Mouse (Mus musculus) embryonic facial prominence, embryonic 11.5 days (tissue): ENCODE measurements around the gene Gm11937. TPM values are rescaled to one million over a fixed set of nuclear protein-coding genes. Genes with fewer than 3 reads are reported as not detected.

Experiments
- ATAC-seq: fragments of 200-750 bp; cut with Nextera tagmentation; replicated peaks from 2 replicates; pipeline ENCODE4 v1.8.0; 2017; ENCODE audit warnings: low read depth; ENCODE audit not compliant: insufficient number of reproducible peaks, low FRiP score, low TSS enrichment
- DNase-seq: peaks from one replicate; pipeline ENCODE4 v3.0.0-alpha.2; 2015; ENCODE audit warnings: low spot score
- H3K27ac ChIP-seq: fragments of 300-500 bp; sonication (generic); replicated peaks from 2 replicates; pipeline ENCODE4 v1.5.1; 2014; ENCODE audit warnings: mild to moderate bottlenecking, low read depth, low read length, control low read depth
- H3K27me3 ChIP-seq: fragments of 300-500 bp; sonication (generic); 2 replicates; pipeline ENCODE4 v1.6.1; 2014; ENCODE audit warnings: mild to moderate bottlenecking, low read length, moderate library complexity, mixed read lengths; ENCODE audit not compliant: control insufficient read depth, insufficient read depth
- H3K36me3 ChIP-seq: fragments of 300-500 bp; sonication (generic); replicated peaks from 2 replicates; pipeline ENCODE4 v1.6.1; 2014; ENCODE audit warnings: low read depth, mild to moderate bottlenecking, low read length, moderate library complexity, mixed read lengths; ENCODE audit not compliant: control insufficient read depth, insufficient read depth
- H3K4me1 ChIP-seq: fragments of 300-500 bp; sonication (generic); 2 replicates; pipeline ENCODE4 v1.6.1; 2014; ENCODE audit warnings: low read length, mixed read lengths; ENCODE audit not compliant: control insufficient read depth, insufficient read depth
- H3K4me2 ChIP-seq: fragments of 300-500 bp; sonication (generic); 2 replicates; pipeline ENCODE4 v1.6.1; 2014; ENCODE audit warnings: low read depth, mild to moderate bottlenecking, control low read depth, low read length, moderate library complexity
- H3K4me3 ChIP-seq: fragments of 300-500 bp; sonication (generic); 2 replicates; pipeline ENCODE4 v1.5.1; 2014; ENCODE audit warnings: low read depth, low read length, control low read depth
- H3K9ac ChIP-seq: fragments of 300-500 bp; sonication (generic); replicated peaks from 2 replicates; pipeline ENCODE4 v1.6.1; 2014; ENCODE audit warnings: mild to moderate bottlenecking, control low read depth, low read length
- H3K9me3 ChIP-seq: fragments of 300-500 bp; sonication (generic); replicated peaks from 2 replicates; pipeline ENCODE4 v1.6.1; 2016; ENCODE audit warnings: mild to moderate bottlenecking, low read length, inconsistent platforms, mixed read lengths; ENCODE audit not compliant: control insufficient read depth
- WGBS: fragments of 180-500 bp; shearing (Covaris S2); extraction: QIAGEN DNeasy Blood & Tissue Kit; methylation state at CpG from one replicate; pipeline ENCODE4 v1.1.7; 2014; 5-methylcytosine and 5-hydroxymethylcytosine counted together
- polyA plus RNA-seq: library from polyadenylated mRNA; unstranded; fragments of >200 nt; fragmentation: Nextera tagmentation; extraction: Ambion mirVana; gene quantifications from 2 replicates; pipeline ENCODE4 v1.2.1, GENCODE M21; 2014

Gene Gm11937
- polyA plus RNA-seq, 1 experiment from 2014 or later = not detected

GRCm38 (mm10) chr11:99640926-99641325 is 30.9 kb upstream of the Gm11937 start:
- no peak overlapping the region for H3K27ac ChIP-seq
- WGBS = 20% methylated on average over 1 of the region's 1 CpGs
- no peaks in the 10 kb centered on the region for H3K36me3 ChIP-seq
- H3K9ac ChIP-seq = no peak overlapping the region
- DNase-seq = peak; percentile 32
- no peak for ATAC-seq
- no peaks in the 10 kb centered on the region for H3K9me3 ChIP-seq
- no peaks in the 10 kb centered on the region for H3K27me3 ChIP-seq
- H3K4me1 ChIP-seq = no peaks in the 10 kb centered on the region
- no peak overlapping the region for H3K4me3 ChIP-seq
- H3K4me2 ChIP-seq = no peak overlapping the region

- H3K27me3 ChIP-seq = no peaks in the 10 kb centered on the region
- ATAC-seq = no peak
- no peaks in the 10 kb centered on the region for H3K4me1 ChIP-seq
- H3K4me3 ChIP-seq = no peak overlapping the region
- no peaks in the 10 kb centered on the region for H3K36me3 ChIP-seq
- WGBS = 80% methylated on average over 1 of the region's 1 CpGs
- no peak for DNase-seq
- no peaks in the 10 kb centered on the region for H3K9me3 ChIP-seq
- no peak overlapping the region for H3K9ac ChIP-seq
- no peak overlapping the region for H3K4me2 ChIP-seq
- H3K27ac ChIP-seq = no peak overlapping the region
These were observed 27.1 kb upstream of the Gm11937 start for GRCm38 (mm10) chr11:99637086-99637485.

GRCm38 (mm10) chr11:99634653-99635134 is 24.7 kb upstream of the Gm11937 start, which contains the start of gene Krtap4-2:
Krtap4-2 (minus strand) TSS chr11:99635084.
- Histone ChIP-seq H3K9ac (no peak within 1 kb of the TSS), H3K27ac (no peak within 1 kb of the TSS), H3K9me3 (no peaks in the 10 kb centered on the region), H3K36me3 (no peaks in the 10 kb centered on the region), H3K4me3 (no peak within 1 kb of the TSS), H3K27me3 (no peaks in the 10 kb centered on the region), H3K4me2 (no peak within 1 kb of the TSS), H3K4me1 (no peaks in the 10 kb centered on the region)
- DNase-seq (no peak), ATAC-seq (no peak)
- 38% methylated on average over 8 of the region's 8 CpGs for WGBS

- no peak overlapping the region for H3K27ac ChIP-seq
- DNase-seq = no peak
- 60% methylated on average over 2 of the region's 2 CpGs for WGBS
- H3K9me3 ChIP-seq = no peaks in the 10 kb centered on the region
- H3K36me3 ChIP-seq = no peaks in the 10 kb centered on the region
- H3K4me3 ChIP-seq = no peak overlapping the region
- no peak overlapping the region for H3K9ac ChIP-seq
- ATAC-seq = no peak
- no peaks in the 10 kb centered on the region for H3K4me1 ChIP-seq
- H3K4me2 ChIP-seq = no peak overlapping the region
- no peaks in the 10 kb centered on the region for H3K27me3 ChIP-seq
These were observed 23.3 kb upstream of the Gm11937 start for GRCm38 (mm10) chr11:99633293-99633692.

GRCm38 (mm10) chr11:99630890-99631289 is 20.9 kb upstream of the Gm11937 start:
- H3K27ac ChIP-seq = no peak overlapping the region
- no peak overlapping the region for H3K9ac ChIP-seq
- no peak overlapping the region for H3K4me3 ChIP-seq
- H3K9me3 ChIP-seq = no peaks in the 10 kb centered on the region
- no peak overlapping the region for H3K4me2 ChIP-seq
- H3K27me3 ChIP-seq = no peaks in the 10 kb centered on the region
- no peak for DNase-seq
- ATAC-seq = no peak
- 88% methylated on average over 3 of the region's 3 CpGs for WGBS
- H3K36me3 ChIP-seq = no peaks in the 10 kb centered on the region
- no peaks in the 10 kb centered on the region for H3K4me1 ChIP-seq

GRCm38 (mm10) chr11:99628138-99628537 is 18.1 kb upstream of the Gm11937 start, which contains the start of gene Krtap4-1:
Krtap4-1 (minus strand) TSS chr11:99628238.
- no peaks in the 10 kb centered on the region for H3K27me3 ChIP-seq
- H3K9ac ChIP-seq = no peak within 1 kb of the TSS
- no peak within 1 kb of the TSS for H3K4me2 ChIP-seq
- H3K4me1 ChIP-seq = no peaks in the 10 kb centered on the region
- H3K27ac ChIP-seq = no peak within 1 kb of the TSS
- DNase-seq (no peak), ATAC-seq (no peak)
- H3K9me3 ChIP-seq = no peaks in the 10 kb centered on the region
- H3K4me3 ChIP-seq = no peak within 1 kb of the TSS
- H3K36me3 ChIP-seq = no peaks in the 10 kb centered on the region
- 78% methylated on average over 4 of the region's 4 CpGs for WGBS

GRCm38 (mm10) chr11:99620335-99620734 is 10.3 kb upstream of the Gm11937 start, which contains the start of gene Gm11562:
Gm11562 (minus strand) TSS chr11:99620435.
- no peak within 1 kb of the TSS for H3K27ac ChIP-seq
- no peak within 1 kb of the TSS for H3K4me2 ChIP-seq
- ATAC-seq (no peak), DNase-seq (no peak)
- H3K9me3 ChIP-seq = no peaks in the 10 kb centered on the region
- H3K4me1 ChIP-seq = no peaks in the 10 kb centered on the region
- H3K27me3 ChIP-seq = no peaks in the 10 kb centered on the region
- no peak within 1 kb of the TSS for H3K9ac ChIP-seq
- H3K4me3 ChIP-seq = no peak within 1 kb of the TSS
- no peaks in the 10 kb centered on the region for H3K36me3 ChIP-seq
- 83% methylated on average over 2 of the region's 2 CpGs for WGBS

GRCm38 (mm10) chr11:99614796-99615363 is 4.9 kb upstream of the Gm11937 start, which contains the start of gene Krtap2-4:
Krtap2-4 (minus strand) TSS chr11:99614846.
- Histone ChIP-seq H3K27ac (no peak within 1 kb of the TSS), H3K4me3 (no peak within 1 kb of the TSS), H3K4me1 (no peaks in the 10 kb centered on the region), H3K9me3 (no peaks in the 10 kb centered on the region), H3K27me3 (no peaks in the 10 kb centered on the region), H3K4me2 (no peak within 1 kb of the TSS), H3K36me3 (no peaks in the 10 kb centered on the region), H3K9ac (no peak within 1 kb of the TSS)
- ATAC-seq (no peak), DNase-seq (no peak)
- 76% methylated on average over 3 of the region's 3 CpGs for WGBS
